Mouse (Mus musculus) hindbrain, embryonic 12.5 days (tissue): ENCODE measurements at regions not wholly inside any gene's neighbourhood (a gene's known extent, or its start where the extent isn't known, plus 50 kb on each side); places are given as distances from the start of the nearest gene placed in this dataset.

ENCODE experiments used
- ATAC-seq: fragments of 200-750 bp; cut with Nextera tagmentation; 2 replicates; pipeline ENCODE4 v1.8.0; 2017; ENCODE audit warnings: moderate TSS enrichment; ENCODE audit not compliant: low FRiP score
- H3K27ac ChIP-seq: fragments of 300-500 bp; sonication (generic); 2 replicates; pipeline ENCODE4 v1.5.1; 2016; ENCODE audit warnings: mild to moderate bottlenecking
- H3K27me3 ChIP-seq: fragments of 300-500 bp; sonication (generic); 2 replicates; pipeline ENCODE4 v1.6.1; 2016; ENCODE audit warnings: mild to moderate bottlenecking
- H3K36me3 ChIP-seq: fragments of 300-500 bp; sonication (generic); 2 replicates; pipeline ENCODE4 v1.6.1; 2016; ENCODE audit warnings: mild to moderate bottlenecking
- H3K4me1 ChIP-seq: fragments of 300-500 bp; sonication (generic); 2 replicates; pipeline ENCODE4 v1.6.1; 2016
- H3K4me2 ChIP-seq: fragments of 300-500 bp; sonication (generic); replicated peaks from 2 replicates; pipeline ENCODE4 v1.6.1; 2016; ENCODE audit warnings: mild to moderate bottlenecking
- H3K4me3 ChIP-seq: fragments of 300-500 bp; sonication (generic); 2 replicates; pipeline ENCODE4 v1.5.1; 2016; ENCODE audit warnings: mild to moderate bottlenecking
- H3K9ac ChIP-seq: fragments of 300-500 bp; sonication (generic); 2 replicates; pipeline ENCODE4 v1.6.1; 2016; ENCODE audit warnings: mild to moderate bottlenecking, moderate library complexity
- H3K9me3 ChIP-seq: fragments of 300-500 bp; sonication (generic); replicated peaks from 2 replicates; pipeline ENCODE4 v1.6.1; 2016; ENCODE audit warnings: mild to moderate bottlenecking
- WGBS: fragments of 180-500 bp; shearing (Covaris S2); methylation state at CpG from one replicate; pipeline ENCODE4 v1.1.7; 2016; 5-methylcytosine and 5-hydroxymethylcytosine counted together

DNA sequence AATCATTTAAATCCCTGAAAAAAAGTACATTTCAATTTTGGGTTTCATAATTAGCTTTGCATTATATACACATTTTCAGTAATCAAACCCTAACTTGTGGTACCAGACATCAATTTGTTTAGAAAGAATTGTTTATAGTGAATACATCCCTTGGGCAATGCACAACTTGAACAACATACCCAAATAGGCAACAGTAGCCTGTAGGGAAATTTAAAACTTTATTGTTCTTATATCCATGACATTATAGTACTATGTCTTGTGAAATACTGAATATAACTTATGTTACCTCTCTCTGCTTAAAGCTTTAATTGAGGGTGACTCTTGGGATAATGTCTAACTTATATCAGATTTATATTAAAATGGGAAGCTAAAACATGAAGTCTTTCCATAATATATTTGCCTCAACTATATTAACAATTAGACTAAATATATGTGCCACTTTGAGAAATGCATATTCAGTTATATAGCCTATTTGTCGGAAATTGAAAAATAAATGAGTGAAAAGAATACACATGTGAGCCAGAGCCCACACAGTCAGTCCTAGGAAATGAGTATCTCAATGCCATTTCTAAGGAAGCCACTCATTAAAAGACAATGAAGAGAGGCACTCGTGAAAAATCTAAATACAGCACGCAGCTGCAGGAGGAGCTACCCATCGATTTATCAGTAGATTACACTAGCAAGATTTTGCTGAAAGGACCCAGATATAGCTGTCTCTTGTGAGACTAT is 458.1 kb upstream of the Slitrk6 start:
- H3K4me1 ChIP-seq: no peaks in the 10 kb centered on the region
- 86% methylated on average over 4 of the region's 4 CpGs for WGBS

DNA sequence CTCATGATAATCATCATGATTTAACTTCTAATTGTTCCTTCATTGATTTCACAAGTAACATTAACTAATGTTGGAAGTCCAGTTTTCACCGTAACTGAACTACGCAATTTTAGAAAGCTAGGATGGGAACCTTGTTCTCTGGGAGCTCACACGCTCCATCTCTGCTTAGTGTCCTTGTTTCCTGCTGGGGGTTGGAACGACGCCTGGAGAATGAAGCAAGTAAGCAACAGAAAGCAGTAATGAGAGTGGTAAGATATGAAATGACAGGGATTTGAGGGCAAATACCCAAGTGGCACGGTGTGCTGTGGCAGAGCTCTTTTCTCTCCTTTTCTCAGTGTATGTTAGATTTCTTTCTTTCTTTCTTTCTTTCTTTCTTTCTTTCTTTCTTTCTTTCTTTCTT is 448.0 kb upstream of the Slitrk5 start:
- H3K9ac ChIP-seq: no peak overlapping the region
- no peaks in the 10 kb centered on the region for H3K36me3 ChIP-seq
- no peaks in the 10 kb centered on the region for H3K9me3 ChIP-seq
- H3K27ac ChIP-seq: no peak overlapping the region
- no peak overlapping the region for H3K4me2 ChIP-seq
- ATAC-seq: no peak
- no peak overlapping the region for H3K4me3 ChIP-seq
- no peaks in the 10 kb centered on the region for H3K27me3 ChIP-seq
- WGBS: 81% methylated on average over 6 of the region's 6 CpGs
- no peaks in the 10 kb centered on the region for H3K4me1 ChIP-seq

More for the DNA sequence above, 458.1 kb upstream of the Slitrk6 start:
- ATAC-seq: no peak
- no peaks in the 10 kb centered on the region for H3K9me3 ChIP-seq
- H3K4me3 ChIP-seq: no peak overlapping the region
- H3K9ac ChIP-seq: no peak overlapping the region
- no peaks in the 10 kb centered on the region for H3K27me3 ChIP-seq
- no peaks in the 10 kb centered on the region for H3K36me3 ChIP-seq
- no peak overlapping the region for H3K4me2 ChIP-seq
- H3K27ac ChIP-seq: no peak overlapping the region

DNA sequence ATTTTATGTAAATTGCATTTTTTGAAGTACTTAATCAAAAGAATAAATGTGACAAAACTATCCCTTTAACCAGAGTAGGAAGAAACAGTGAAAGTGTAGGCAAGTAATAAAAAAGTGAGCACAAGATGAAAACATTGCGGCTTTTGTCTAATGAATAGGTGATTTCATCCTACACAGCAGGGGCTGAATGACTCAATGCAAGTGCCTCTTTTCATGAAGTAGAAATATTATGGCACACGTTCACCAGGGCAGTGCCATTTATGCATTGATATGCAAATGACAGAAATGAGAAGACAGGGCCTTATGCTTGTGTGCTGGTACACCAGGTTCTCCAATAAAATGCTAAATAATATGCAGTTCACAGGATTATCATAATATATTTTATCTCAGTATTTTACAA is 435.8 kb upstream of the Slitrk5 start:
- Histone ChIP-seq H3K9me3 (no peaks in the 10 kb centered on the region), H3K9ac (no peak overlapping the region)

DNA sequence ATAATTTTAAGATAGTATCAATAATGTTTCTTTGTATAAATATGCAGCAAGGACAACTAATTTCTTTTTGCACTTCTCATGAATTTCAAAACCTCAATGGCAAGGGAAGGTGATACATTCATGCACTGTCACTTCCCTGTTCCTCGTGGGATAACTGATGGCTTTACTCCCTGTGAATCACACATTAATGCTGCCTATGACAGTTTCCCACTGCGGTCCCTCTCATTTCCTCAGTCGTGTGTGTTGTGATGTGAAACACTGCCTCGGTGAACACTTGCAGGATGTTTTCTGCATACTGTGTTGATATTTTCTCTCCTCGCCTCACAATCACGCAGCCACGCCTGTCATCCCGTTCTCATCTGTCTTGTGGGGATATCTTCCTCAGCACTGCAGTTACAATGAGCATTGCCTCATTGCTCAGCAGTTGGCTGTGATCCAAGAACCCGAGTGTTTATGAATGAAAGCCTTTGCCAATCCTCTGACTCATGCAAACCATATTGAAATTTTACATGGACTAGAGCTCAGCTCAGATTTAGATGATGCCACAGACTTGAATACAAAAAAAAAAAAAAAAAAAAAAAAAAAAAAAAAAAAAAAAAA is 425.4 kb upstream of the Slitrk5 start:
- Histone ChIP-seq H3K4me1 (no peaks in the 10 kb centered on the region), H3K27me3 (no peaks in the 10 kb centered on the region), H3K9me3 (no peaks in the 10 kb centered on the region), H3K27ac (no peak overlapping the region), H3K9ac (no peak overlapping the region), H3K4me3 (no peak overlapping the region), H3K36me3 (no peaks in the 10 kb centered on the region), H3K4me2 (peak overlapping the region; percentile 34)
- WGBS: 53% methylated on average over 9 of the region's 9 CpGs
- peak; percentile 87 for ATAC-seq

More for the DNA sequence above, 435.8 kb upstream of the Slitrk5 start:
- Histone ChIP-seq H3K27me3 (no peaks in the 10 kb centered on the region), H3K4me2 (no peak overlapping the region), H3K27ac (no peak overlapping the region), H3K4me3 (no peak overlapping the region), H3K4me1 (no peaks in the 10 kb centered on the region), H3K36me3 (no peaks in the 10 kb centered on the region)
- no peak for ATAC-seq
- WGBS: 46% methylated on average over 2 of the region's 2 CpGs

DNA sequence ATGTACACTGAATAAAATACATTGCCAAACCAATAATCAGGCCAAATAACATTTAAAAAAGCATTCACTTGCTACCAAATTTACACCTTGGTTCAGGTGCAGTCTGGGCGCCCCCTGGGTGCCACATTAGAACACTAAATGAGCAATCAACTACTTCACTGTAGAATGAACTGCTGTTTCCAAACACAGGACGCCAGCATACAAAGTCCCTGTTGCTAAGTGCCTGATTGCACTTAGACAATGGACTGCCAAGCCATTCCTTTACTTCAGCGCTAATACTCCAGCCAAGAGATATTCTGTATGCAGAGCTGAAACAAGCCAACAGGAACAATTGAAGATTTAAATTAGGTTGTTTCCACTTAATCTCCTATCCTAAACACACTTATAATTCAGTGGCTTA is 421.7 kb upstream of the Slitrk5 start:
- H3K27ac ChIP-seq: no peak overlapping the region
- no peak overlapping the region for H3K4me3 ChIP-seq
- H3K4me2 ChIP-seq: no peak overlapping the region
- 31% methylated on average over 3 of the region's 3 CpGs for WGBS
- no peak overlapping the region for H3K9ac ChIP-seq
- ATAC-seq: peak; percentile 40; the same call in 1 of the 2 replicates
- H3K27me3 ChIP-seq: no peaks in the 10 kb centered on the region
- H3K9me3 ChIP-seq: no peaks in the 10 kb centered on the region
- H3K4me1 ChIP-seq: no peaks in the 10 kb centered on the region
- no peaks in the 10 kb centered on the region for H3K36me3 ChIP-seq

DNA sequence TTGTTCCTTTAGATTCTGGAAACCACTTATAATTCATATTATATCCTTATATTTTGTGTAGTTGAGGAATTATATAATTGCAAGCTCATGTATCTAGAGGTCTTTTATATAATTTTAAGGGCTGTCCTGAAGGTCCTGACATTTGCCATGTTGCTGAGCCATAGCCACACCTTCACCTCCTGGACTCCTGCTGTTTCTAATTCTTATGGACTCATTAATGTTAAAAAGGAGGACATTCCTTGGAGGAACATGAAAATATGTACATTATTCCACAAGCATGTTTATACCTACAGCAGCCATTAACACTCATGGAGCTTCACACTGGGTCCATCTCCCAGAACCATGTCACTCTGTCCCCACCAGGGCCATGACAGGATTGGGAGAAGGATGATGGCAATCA is 413.2 kb upstream of the Slitrk5 start:
- Histone ChIP-seq H3K27me3 (no peaks in the 10 kb centered on the region), H3K36me3 (no peaks in the 10 kb centered on the region), H3K9ac (no peak overlapping the region), H3K4me2 (no peak overlapping the region), H3K27ac (no peak overlapping the region), H3K4me3 (no peak overlapping the region), H3K4me1 (no peaks in the 10 kb centered on the region), H3K9me3 (no peaks in the 10 kb centered on the region)
- no peak for ATAC-seq

DNA sequence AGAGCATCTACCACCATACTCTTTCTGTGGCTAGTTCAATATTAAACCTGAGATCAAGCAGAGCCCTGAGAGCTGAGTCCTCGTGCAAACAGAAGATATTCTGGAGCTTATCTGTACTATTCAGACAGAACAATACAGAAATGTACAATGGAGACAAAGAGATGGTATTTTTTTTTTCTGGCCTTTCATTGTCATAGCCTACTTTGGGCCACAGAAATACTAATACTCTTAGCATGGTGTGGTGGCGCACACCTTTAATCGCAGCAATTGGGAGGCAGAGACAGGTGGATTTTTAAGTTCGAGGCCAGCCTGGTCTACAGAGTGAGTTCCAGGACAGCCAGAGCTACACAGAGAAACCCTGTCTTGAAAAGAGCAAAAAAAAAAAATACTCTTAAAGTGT is 404.7 kb upstream of the Slitrk5 start:
- no peak for ATAC-seq
- H3K36me3 ChIP-seq: no peaks in the 10 kb centered on the region
- no peak overlapping the region for H3K27ac ChIP-seq
- no peaks in the 10 kb centered on the region for H3K4me1 ChIP-seq
- H3K9ac ChIP-seq: no peak overlapping the region
- WGBS: 81% methylated on average over 4 of the region's 4 CpGs
- H3K9me3 ChIP-seq: no peaks in the 10 kb centered on the region
- no peaks in the 10 kb centered on the region for H3K27me3 ChIP-seq
- H3K4me3 ChIP-seq: no peak overlapping the region
- H3K4me2 ChIP-seq: no peak overlapping the region

DNA sequence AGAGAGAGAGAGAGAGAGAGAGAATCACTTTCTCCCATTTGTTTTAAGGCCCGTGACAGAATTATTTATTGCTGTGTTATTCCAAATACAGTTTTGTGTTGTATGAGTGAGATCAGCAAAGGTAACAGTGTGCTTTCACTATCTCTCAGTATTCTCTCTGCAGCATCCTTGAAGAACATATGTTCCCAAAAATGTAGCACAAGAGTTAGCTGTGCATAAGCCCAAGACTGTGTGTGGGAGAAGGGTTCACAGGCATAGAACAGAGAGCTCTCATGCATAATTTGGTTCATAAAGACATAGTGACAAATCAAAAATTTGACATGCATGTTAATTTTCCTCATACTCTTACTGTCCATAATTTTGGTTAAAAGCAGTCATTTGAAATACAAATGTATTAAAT is 393.5 kb upstream of the Slitrk5 start:
- Histone ChIP-seq H3K27me3 (no peaks in the 10 kb centered on the region), H3K4me1 (no peaks in the 10 kb centered on the region), H3K27ac (no peak overlapping the region), H3K9me3 (no peaks in the 10 kb centered on the region), H3K4me2 (no peak overlapping the region), H3K36me3 (no peaks in the 10 kb centered on the region), H3K4me3 (no peak overlapping the region), H3K9ac (no peak overlapping the region)
- ATAC-seq: no peak
- 70% methylated on average over 1 of the region's 1 CpGs for WGBS

DNA sequence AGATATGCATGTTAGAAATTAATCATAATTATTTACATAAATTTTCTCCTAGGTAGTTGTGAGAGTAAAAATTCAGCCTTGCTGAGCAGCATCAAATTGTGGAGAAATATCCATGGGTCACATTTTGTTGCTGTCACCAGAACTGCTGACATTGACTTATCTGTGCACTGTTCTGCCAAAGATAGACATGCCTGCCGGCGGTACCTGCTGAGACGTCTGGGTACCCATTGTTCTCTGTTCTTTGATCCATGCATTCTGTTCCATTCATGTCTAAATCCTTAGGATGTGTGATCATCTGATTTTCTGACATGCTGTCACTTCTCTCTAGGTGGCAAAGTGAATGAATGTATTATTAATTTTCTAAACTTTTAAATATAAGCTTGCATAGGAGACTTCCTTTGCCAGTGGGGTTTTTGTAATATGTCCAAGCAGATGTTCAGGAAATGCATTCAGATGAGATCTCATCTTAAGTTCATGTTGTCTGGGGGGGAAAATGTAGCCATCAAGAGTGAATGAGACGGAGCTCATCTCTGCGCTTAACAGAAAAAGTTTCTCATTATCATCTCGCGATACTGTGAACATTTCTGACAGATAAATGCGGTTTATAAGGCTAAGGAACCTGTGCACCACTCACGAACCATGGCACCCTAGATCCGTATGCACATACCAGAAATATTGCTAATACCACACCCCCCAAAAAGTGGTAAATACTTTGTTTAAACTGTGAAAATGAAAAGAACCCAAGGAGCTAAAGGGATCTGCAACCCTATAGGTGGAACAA is 391.0 kb upstream of the Slitrk5 start:
- H3K27me3 ChIP-seq: no peaks in the 10 kb centered on the region
- H3K4me3 ChIP-seq: no peak overlapping the region
- no peaks in the 10 kb centered on the region for H3K4me1 ChIP-seq
- H3K36me3 ChIP-seq: no peaks in the 10 kb centered on the region
- H3K4me2 ChIP-seq: no peak overlapping the region
- H3K9ac ChIP-seq: no peak overlapping the region
- H3K9me3 ChIP-seq: no peaks in the 10 kb centered on the region
- no peak overlapping the region for H3K27ac ChIP-seq
- peak; percentile 67 for ATAC-seq
- WGBS: 72% methylated on average over 10 of the region's 10 CpGs

DNA sequence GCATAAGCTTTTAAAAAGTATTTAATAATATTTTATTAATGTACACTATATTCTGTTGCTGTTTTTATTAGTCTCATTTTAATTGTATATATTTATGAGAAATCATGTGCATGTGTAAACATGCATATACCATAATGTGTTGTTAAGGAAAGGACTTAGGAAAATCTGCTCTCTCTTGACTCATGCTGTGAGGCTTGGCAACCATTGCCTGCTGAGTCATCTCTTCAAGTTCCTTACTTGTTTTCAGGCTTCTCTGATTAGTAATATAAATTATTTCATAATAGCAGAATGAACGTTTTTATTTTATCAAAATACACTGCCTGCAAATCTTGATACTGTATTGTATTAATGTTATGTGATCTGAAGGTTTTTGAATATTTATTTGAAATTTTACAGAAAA is 388.9 kb upstream of the Slitrk5 start:
- Histone ChIP-seq H3K4me1 (no peaks in the 10 kb centered on the region), H3K36me3 (no peaks in the 10 kb centered on the region), H3K4me3 (no peak overlapping the region), H3K9ac (no peak overlapping the region), H3K4me2 (no peak overlapping the region), H3K27me3 (no peaks in the 10 kb centered on the region), H3K27ac (no peak overlapping the region), H3K9me3 (no peaks in the 10 kb centered on the region)
- 58% methylated on average over 1 of the region's 1 CpGs for WGBS
- ATAC-seq: no peak

DNA sequence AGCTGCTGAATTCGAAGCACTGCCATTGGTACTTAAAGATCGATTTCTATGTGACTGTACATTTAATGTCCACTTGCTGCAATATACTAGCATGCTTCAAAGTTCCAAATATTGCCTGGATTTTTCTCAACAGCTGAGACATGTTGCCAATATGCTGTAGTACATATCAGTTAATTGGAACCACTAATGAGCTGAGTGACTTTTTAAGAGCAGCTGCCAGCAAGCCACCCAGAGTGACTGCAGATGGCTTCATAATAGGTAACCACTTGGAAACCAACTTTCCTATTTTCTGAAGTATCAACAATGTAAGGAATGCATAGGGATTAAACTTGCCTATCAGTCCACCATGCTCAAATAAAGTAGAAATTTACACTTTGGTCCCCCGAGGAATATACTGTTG is 379.4 kb upstream of the Slitrk5 start:
- Histone ChIP-seq H3K4me1 (no peaks in the 10 kb centered on the region), H3K36me3 (no peaks in the 10 kb centered on the region), H3K9me3 (no peaks in the 10 kb centered on the region), H3K4me2 (no peak overlapping the region), H3K27ac (no peak overlapping the region), H3K27me3 (no peaks in the 10 kb centered on the region), H3K9ac (no peak overlapping the region), H3K4me3 (no peak overlapping the region)
- no peak for ATAC-seq
- WGBS: 90% methylated on average over 3 of the region's 3 CpGs

DNA sequence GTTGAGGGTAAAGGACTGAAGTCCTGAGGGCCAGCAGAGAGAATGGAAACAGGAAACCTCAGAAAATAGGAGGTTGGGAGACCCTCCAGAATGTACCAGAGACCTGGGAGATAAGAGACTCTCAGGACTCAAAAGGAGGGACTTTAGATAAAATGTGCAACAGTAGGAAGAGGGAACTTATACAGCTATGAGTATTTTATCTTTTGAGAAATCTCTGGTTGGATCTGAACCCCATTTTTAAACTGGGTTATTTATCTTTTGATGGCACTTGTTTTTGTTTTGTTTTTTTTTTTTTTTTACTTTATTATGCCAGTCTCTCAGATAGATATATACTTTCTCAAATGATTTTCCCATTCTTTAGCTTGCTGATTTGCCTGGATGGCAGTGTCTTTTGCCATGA is 377.1 kb upstream of the Slitrk5 start:
- H3K4me2 ChIP-seq: no peak overlapping the region
- H3K9me3 ChIP-seq: no peaks in the 10 kb centered on the region
- no peak overlapping the region for H3K27ac ChIP-seq
- no peaks in the 10 kb centered on the region for H3K27me3 ChIP-seq
- H3K4me3 ChIP-seq: no peak overlapping the region
- no peaks in the 10 kb centered on the region for H3K36me3 ChIP-seq
- H3K9ac ChIP-seq: no peak overlapping the region
- ATAC-seq: no peak
- H3K4me1 ChIP-seq: no peaks in the 10 kb centered on the region

DNA sequence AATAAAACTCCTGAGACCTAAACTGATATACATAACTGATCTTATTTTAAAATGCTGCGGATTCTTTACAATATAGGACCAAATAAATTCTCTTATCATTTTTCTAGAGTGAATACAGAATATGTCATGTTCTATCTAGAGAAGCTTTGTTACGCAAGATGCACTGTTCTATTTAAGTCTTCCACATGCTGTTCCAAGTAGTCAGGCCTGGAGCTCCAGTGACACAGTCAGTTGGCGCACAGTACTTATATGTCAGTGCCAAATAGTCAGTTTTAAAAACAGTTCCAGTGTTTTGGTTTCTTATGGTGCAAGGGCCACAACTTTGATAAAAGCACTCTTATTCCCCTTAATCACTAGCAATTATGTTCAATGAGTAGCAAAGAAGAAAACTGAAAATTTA is 344.3 kb upstream of the Slitrk5 start:
- Histone ChIP-seq H3K9ac (no peak overlapping the region), H3K9me3 (no peaks in the 10 kb centered on the region), H3K4me1 (no peaks in the 10 kb centered on the region), H3K4me3 (no peak overlapping the region), H3K27me3 (no peaks in the 10 kb centered on the region), H3K36me3 (no peaks in the 10 kb centered on the region), H3K4me2 (no peak overlapping the region), H3K27ac (no peak overlapping the region)
- WGBS: 97% methylated on average over 3 of the region's 3 CpGs
- no peak for ATAC-seq
